Mouse (Mus musculus) small intestine, adult 2 months (tissue): ENCODE data around the gene Pih1d1.

Experiments used
- CTCF ChIP-seq: fragments of 200-500 bp; IDR thresholded peaks from 2 replicates; pipeline ENCODE4 v1.5.1; 2012; ENCODE audit warnings: low read depth, mild to moderate bottlenecking, control low read depth, inconsistent platforms, low read length, moderate library complexity, mixed read lengths; ENCODE audit not compliant: insufficient replicate concordance, insufficient read length; ENCODE audit errors: extremely low read depth
- POLR2A ChIP-seq: fragments of 200-500 bp; IDR thresholded peaks from 2 replicates; pipeline ENCODE4 v1.6.1; 2012; ENCODE audit warnings: low read depth, mild to moderate bottlenecking, control low read depth, inconsistent platforms, low read length, moderate library complexity

GRCm38 (mm10) chr7:45141914-45142313 is 12.2 kb upstream of the Pih1d1 start:
- TF ChIP-seq POLR2A: no peak
- no peak for TF ChIP-seq CTCF
